Mouse (Mus musculus) limb, embryonic 15.5 days (tissue): ENCODE measurements around the gene Txnrd2. TPM values are rescaled to one million over a fixed set of nuclear protein-coding genes. Genes with fewer than 3 reads are reported as not detected.

Source experiments
- ATAC-seq: fragments of 200-750 bp; cut with Nextera tagmentation; 2 replicates; pipeline ENCODE4 v1.8.0; 2017; ENCODE audit warnings: low read depth, moderate TSS enrichment; ENCODE audit not compliant: insufficient number of reproducible peaks, low FRiP score, low TSS enrichment
- H3K27ac ChIP-seq: fragments of 300-500 bp; sonication (generic); 2 replicates; pipeline ENCODE4 v1.5.1; 2015; ENCODE audit warnings: moderate library complexity, mild to moderate bottlenecking, inconsistent platforms
- H3K27me3 ChIP-seq: fragments of 300-500 bp; sonication (generic); 2 replicates; pipeline ENCODE4 v1.6.1; 2015; ENCODE audit warnings: inconsistent platforms
- H3K36me3 ChIP-seq: fragments of 300-500 bp; sonication (generic); 2 replicates; pipeline ENCODE4 v1.6.1; 2015; ENCODE audit warnings: inconsistent platforms
- H3K4me1 ChIP-seq: fragments of 300-500 bp; sonication (generic); 2 replicates; pipeline ENCODE4 v1.6.1; 2015; ENCODE audit warnings: inconsistent platforms
- H3K4me2 ChIP-seq: fragments of 300-500 bp; sonication (generic); 2 replicates; pipeline ENCODE4 v1.6.1; 2015; ENCODE audit warnings: mild to moderate bottlenecking, inconsistent platforms
- H3K4me3 ChIP-seq: fragments of 300-500 bp; sonication (generic); 2 replicates; pipeline ENCODE4 v1.5.1; 2015; ENCODE audit warnings: mild to moderate bottlenecking, inconsistent platforms
- H3K9ac ChIP-seq: fragments of 300-500 bp; sonication (generic); 2 replicates; pipeline ENCODE4 v1.6.1; 2015; ENCODE audit warnings: inconsistent platforms
- H3K9me3 ChIP-seq: fragments of 300-500 bp; sonication (generic); 2 replicates; pipeline ENCODE4 v1.6.1; 2016; ENCODE audit warnings: inconsistent platforms
- WGBS: fragments of 180-500 bp; shearing (Covaris S2); methylation state at CpG from one replicate; pipeline ENCODE4 v1.1.7; 2015; 5-methylcytosine and 5-hydroxymethylcytosine counted together
- polyA plus RNA-seq: library from polyadenylated mRNA; unstranded; fragments of >200 nt; fragmentation: Nextera tagmentation; extraction: Ambion mirVana; gene quantifications from 2 replicates; pipeline ENCODE4 v1.2.1, GENCODE M21; 2015

Txnrd2 gene
- polyA plus RNA-seq, 1 experiment from 2014 or later: 16.8 TPM

GRCm38 (mm10) chr16:18443385-18443841, 17.2 kb downstream of the Txnrd2 start:
- H3K27me3 ChIP-seq: no peaks in the 10 kb centered on the region
- ATAC-seq: peak; percentile 60

GRCm38 (mm10) chr16:18447243-18447642, 21.1 kb downstream of the Txnrd2 start:
- peak overlapping the region; percentile 38; the same call in 1 of the 2 replicates for H3K27ac ChIP-seq
- H3K9me3 ChIP-seq: no peaks in the 10 kb centered on the region
- no peaks in the 10 kb centered on the region; the same call in 1 of the 2 replicates for H3K36me3 ChIP-seq
- H3K27me3 ChIP-seq: no peaks in the 10 kb centered on the region
- no peak overlapping the region for H3K9ac ChIP-seq
- no peak overlapping the region for H3K4me2 ChIP-seq
- H3K4me1 ChIP-seq: peaks cover 21% of the 10 kb centered on the region
- ATAC-seq: no peak
- no peak overlapping the region for H3K4me3 ChIP-seq

More at GRCm38 (mm10) chr16:18443385-18443841, 17.2 kb downstream of the Txnrd2 start:
- Histone ChIP-seq H3K4me3 (no peak overlapping the region), H3K9ac (no peak overlapping the region), H3K9me3 (no peaks in the 10 kb centered on the region), H3K4me1 (peaks cover 8% of the 10 kb centered on the region), H3K4me2 (no peak overlapping the region), H3K27ac (no peak overlapping the region), H3K36me3 (peaks cover 12% of the 10 kb centered on the region)
- WGBS: 24% methylated on average over 8 of the region's 8 CpGs

- 31% methylated on average over 6 of the region's 6 CpGs for WGBS
- no peak for ATAC-seq
- Histone ChIP-seq H3K36me3 (no peaks in the 10 kb centered on the region), H3K27ac (peak overlapping the region; percentile 61; the same call in 1 of the 2 replicates), H3K4me2 (no peak overlapping the region), H3K4me1 (peaks cover 21% of the 10 kb centered on the region), H3K27me3 (no peaks in the 10 kb centered on the region), H3K4me3 (no peak overlapping the region), H3K9me3 (no peaks in the 10 kb centered on the region), H3K9ac (no peak overlapping the region)
Measured at GRCm38 (mm10) chr16:18448104-18448503, 21.9 kb downstream of the Txnrd2 start.

GRCm38 (mm10) chr16:18449005-18449404, 22.8 kb downstream of the Txnrd2 start:
- WGBS: 82% methylated on average over 4 of the region's 4 CpGs

GRCm38 (mm10) chr16:18451486-18452181, 25.4 kb downstream of the Txnrd2 start:
- Histone ChIP-seq H3K4me2 (no peak overlapping the region), H3K36me3 (no peaks in the 10 kb centered on the region), H3K4me3 (no peak overlapping the region), H3K4me1 (peaks cover 21% of the 10 kb centered on the region), H3K27ac (no peak overlapping the region), H3K27me3 (no peaks in the 10 kb centered on the region), H3K9ac (no peak overlapping the region), H3K9me3 (no peaks in the 10 kb centered on the region)
- WGBS: 33% methylated on average over 9 of the region's 9 CpGs
- no peak for ATAC-seq

More at GRCm38 (mm10) chr16:18449005-18449404, 22.8 kb downstream of the Txnrd2 start:
- no peaks in the 10 kb centered on the region for H3K27me3 ChIP-seq
- no peak overlapping the region for H3K4me3 ChIP-seq
- no peak for ATAC-seq
- H3K9ac ChIP-seq: no peak overlapping the region
- H3K27ac ChIP-seq: no peak overlapping the region
- H3K36me3 ChIP-seq: no peaks in the 10 kb centered on the region
- peaks cover 21% of the 10 kb centered on the region for H3K4me1 ChIP-seq
- no peaks in the 10 kb centered on the region for H3K9me3 ChIP-seq
- H3K4me2 ChIP-seq: no peak overlapping the region

GRCm38 (mm10) chr16:18452361-18452862, 26.2 kb downstream of the Txnrd2 start:
- no peak for ATAC-seq
- H3K4me2 ChIP-seq: no peak overlapping the region
- H3K9ac ChIP-seq: no peak overlapping the region
- H3K4me1 ChIP-seq: peaks cover 21% of the 10 kb centered on the region
- no peak overlapping the region for H3K27ac ChIP-seq
- no peaks in the 10 kb centered on the region for H3K9me3 ChIP-seq
- WGBS: 77% methylated on average over 8 of the region's 8 CpGs
- H3K4me3 ChIP-seq: no peak overlapping the region
- H3K36me3 ChIP-seq: no peaks in the 10 kb centered on the region
- no peaks in the 10 kb centered on the region for H3K27me3 ChIP-seq

- Histone ChIP-seq H3K9ac (no peak overlapping the region), H3K9me3 (no peaks in the 10 kb centered on the region), H3K4me1 (peaks cover 9% of the 10 kb centered on the region), H3K4me3 (no peak overlapping the region), H3K27me3 (no peaks in the 10 kb centered on the region), H3K36me3 (no peaks in the 10 kb centered on the region), H3K4me2 (no peak overlapping the region), H3K27ac (no peak overlapping the region)
- no peak for ATAC-seq
- WGBS: 48% methylated on average over 5 of the region's 5 CpGs
Measured at GRCm38 (mm10) chr16:18453846-18454245, 27.7 kb downstream of the Txnrd2 start.

- Histone ChIP-seq H3K4me1 (peaks cover 25% of the 10 kb centered on the region), H3K9ac (no peak overlapping the region), H3K27ac (no peak overlapping the region), H3K27me3 (no peaks in the 10 kb centered on the region), H3K4me3 (no peak overlapping the region), H3K9me3 (no peaks in the 10 kb centered on the region), H3K4me2 (no peak overlapping the region), H3K36me3 (no peaks in the 10 kb centered on the region)
- 81% methylated on average over 6 of the region's 6 CpGs for WGBS
- ATAC-seq: no peak
Measured at GRCm38 (mm10) chr16:18455407-18455806, 29.2 kb downstream of the Txnrd2 start.

- H3K27ac ChIP-seq: no peak overlapping the region
- ATAC-seq: no peak
- no peak overlapping the region for H3K9ac ChIP-seq
- H3K36me3 ChIP-seq: no peaks in the 10 kb centered on the region
- H3K27me3 ChIP-seq: no peaks in the 10 kb centered on the region
- no peak overlapping the region for H3K4me3 ChIP-seq
- no peak overlapping the region for H3K4me2 ChIP-seq
- H3K9me3 ChIP-seq: no peaks in the 10 kb centered on the region
- H3K4me1 ChIP-seq: peaks cover 31% of the 10 kb centered on the region
Measured at GRCm38 (mm10) chr16:18458661-18459060, 32.5 kb downstream of the Txnrd2 start.

- H3K4me2 ChIP-seq: peak overlapping the region; percentile 19
- H3K4me3 ChIP-seq: no peak overlapping the region
- no peaks in the 10 kb centered on the region for H3K36me3 ChIP-seq
- peaks cover 36% of the 10 kb centered on the region for H3K4me1 ChIP-seq
- no peak overlapping the region for H3K9ac ChIP-seq
- no peaks in the 10 kb centered on the region for H3K9me3 ChIP-seq
- H3K27me3 ChIP-seq: no peaks in the 10 kb centered on the region
- 15% methylated on average over 12 of the region's 12 CpGs for WGBS
- peak overlapping the region; percentile 22; the same call in 1 of the 2 replicates for H3K27ac ChIP-seq
- ATAC-seq: no peak
Measured at GRCm38 (mm10) chr16:18459335-18459954, 33.3 kb downstream of the Txnrd2 start.

GRCm38 (mm10) chr16:18459955-18460370, 33.8 kb downstream of the Txnrd2 start:
- WGBS: 10% methylated on average over 11 of the region's 11 CpGs
- 0 out of 2 replicates have a peak, but pooled peaks have one; percentile 9 for ATAC-seq
- Histone ChIP-seq H3K27me3 (no peaks in the 10 kb centered on the region), H3K27ac (peak overlapping the region; percentile 22; the same call in 1 of the 2 replicates), H3K36me3 (no peaks in the 10 kb centered on the region), H3K4me2 (peak overlapping the region; percentile 19), H3K9me3 (no peaks in the 10 kb centered on the region), H3K4me1 (peaks cover 38% of the 10 kb centered on the region), H3K9ac (no peak overlapping the region), H3K4me3 (no peak overlapping the region)

- no peak for ATAC-seq
- Histone ChIP-seq H3K9ac (no peak overlapping the region), H3K27me3 (no peaks in the 10 kb centered on the region), H3K36me3 (no peaks in the 10 kb centered on the region), H3K4me3 (no peak overlapping the region), H3K9me3 (no peaks in the 10 kb centered on the region), H3K4me2 (no peak overlapping the region), H3K4me1 (peaks cover 40% of the 10 kb centered on the region), H3K27ac (no peak overlapping the region)
- WGBS: 93% methylated on average over 3 of the region's 3 CpGs
Measured at GRCm38 (mm10) chr16:18460826-18461225, 34.6 kb downstream of the Txnrd2 start.
